Mouse (Mus musculus): ENCODE measurements at regions not wholly inside any gene's neighbourhood (a gene's known extent, or its start where the extent isn't known, plus 50 kb on each side); places are given as distances from the start of the nearest gene placed in this dataset.
A peak's percentile ranks its signal among the peaks of the same experiment; 100 is the strongest.

- ATAC-seq = no peak
Measured at GRCm38 (mm10) chr10:37368997-37369679, 230.4 kb upstream of the Marcks start.

DNA sequence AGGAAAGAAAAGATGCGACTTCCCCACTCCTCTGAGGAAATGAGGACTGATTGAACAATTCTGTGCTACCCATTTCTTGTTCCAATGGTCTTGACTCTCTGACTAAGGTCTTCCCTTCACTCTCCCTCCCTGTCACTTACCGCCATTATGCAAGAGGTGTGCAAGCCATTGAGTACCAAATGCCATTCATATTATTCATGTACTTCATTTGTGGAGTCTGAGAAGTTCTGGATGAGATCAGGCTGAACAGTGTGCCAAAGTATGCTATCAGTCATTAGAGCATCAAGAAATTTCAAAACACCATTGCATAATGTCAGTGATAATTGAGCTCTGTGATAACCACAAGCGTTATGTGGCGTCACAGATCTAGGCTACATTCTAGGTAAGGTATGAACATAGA lies 229.1 kb upstream of the Marcks start:
- no peak for ATAC-seq

DNA sequence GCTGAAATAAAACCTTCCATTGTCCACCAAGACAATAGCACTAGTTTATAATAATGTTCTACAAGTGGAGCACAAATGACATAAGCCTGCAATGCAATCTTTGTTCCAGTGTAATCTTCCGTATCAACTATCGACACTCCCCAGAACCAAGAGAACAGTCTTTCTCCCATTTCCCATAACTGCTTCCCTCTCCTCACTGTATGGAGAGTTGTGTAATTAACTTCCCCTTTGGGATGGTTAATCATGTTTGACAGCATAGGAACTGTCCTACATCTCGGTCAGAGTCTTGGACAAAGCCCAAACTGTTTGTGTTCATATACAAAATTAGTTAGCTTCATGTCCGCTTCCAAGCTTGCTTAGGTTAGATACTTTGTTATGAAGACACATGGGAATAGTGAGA lies 225.8 kb upstream of the Marcks start:
- ATAC-seq = no peak

DNA sequence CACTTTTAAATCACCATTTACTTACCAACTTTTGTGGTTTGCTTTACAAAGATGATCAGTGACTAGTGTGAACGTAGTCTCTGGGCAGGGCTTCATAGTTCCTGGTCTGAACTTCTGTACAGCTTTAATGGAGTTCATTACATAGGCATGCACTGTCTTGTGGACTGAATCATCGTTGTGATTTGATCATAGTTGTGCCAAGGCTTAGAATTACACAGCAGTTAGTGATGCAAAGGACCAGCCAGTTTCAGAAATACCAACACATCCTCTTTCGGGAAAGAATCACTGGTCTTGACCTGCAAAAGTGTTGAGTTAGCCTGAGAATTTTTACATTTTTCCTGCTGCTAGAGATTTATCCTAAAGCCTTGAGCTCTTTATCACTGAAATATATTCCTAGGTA lies 222.3 kb upstream of the Marcks start:
- ATAC-seq = no peak

DNA sequence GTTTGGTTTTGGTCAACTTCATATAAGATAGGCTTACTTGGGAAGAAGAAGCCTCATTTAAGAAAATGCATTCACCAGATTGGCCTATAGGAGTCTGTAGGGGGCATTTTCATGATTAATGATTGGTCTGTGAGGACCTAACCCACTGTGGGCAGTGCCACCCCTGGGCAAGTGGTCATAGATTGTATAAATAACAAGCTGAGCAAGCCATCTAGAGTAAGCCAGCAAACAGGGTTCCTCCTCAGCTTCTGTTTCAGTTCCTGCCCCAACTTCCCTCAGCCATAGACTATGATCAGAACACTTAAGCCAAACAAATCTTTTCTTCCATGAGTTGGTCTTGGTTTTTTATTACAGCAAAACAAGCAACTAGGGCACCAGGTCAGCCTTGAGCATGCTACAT lies 220.2 kb upstream of the Marcks start:
- ATAC-seq = no peak

GRCm38 (mm10) chr10:37358334-37358733 lies 219.6 kb upstream of the Marcks start:
- ATAC-seq = no peak

- no peak for ATAC-seq
Measured at GRCm38 (mm10) chr10:37357304-37358060, 218.8 kb upstream of the Marcks start.

- ATAC-seq = no peak
Measured at GRCm38 (mm10) chr10:37349261-37349660, 210.5 kb upstream of the Marcks start.

GRCm38 (mm10) chr10:37348416-37348815 lies 209.7 kb upstream of the Marcks start:
- no peak for ATAC-seq

DNA sequence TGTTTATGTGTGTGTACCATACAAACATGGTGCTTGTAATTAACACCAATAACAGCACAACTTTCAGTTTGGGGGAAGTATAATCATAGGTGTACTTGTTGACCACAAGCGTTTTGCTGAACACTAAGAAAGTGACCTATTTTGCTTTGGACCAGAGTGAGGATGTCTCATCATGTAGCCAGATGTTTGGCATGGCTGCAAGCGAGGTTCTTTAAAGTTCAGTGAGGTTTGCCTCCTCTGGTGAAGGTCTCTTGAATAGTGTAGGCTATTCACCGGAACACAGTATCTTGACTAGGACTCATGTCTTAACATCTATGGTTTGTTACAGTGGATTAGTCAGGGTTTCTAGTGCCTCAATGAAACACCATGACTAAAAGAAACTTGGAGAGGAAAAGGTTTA lies 208.9 kb upstream of the Marcks start:
- no peak for ATAC-seq

DNA sequence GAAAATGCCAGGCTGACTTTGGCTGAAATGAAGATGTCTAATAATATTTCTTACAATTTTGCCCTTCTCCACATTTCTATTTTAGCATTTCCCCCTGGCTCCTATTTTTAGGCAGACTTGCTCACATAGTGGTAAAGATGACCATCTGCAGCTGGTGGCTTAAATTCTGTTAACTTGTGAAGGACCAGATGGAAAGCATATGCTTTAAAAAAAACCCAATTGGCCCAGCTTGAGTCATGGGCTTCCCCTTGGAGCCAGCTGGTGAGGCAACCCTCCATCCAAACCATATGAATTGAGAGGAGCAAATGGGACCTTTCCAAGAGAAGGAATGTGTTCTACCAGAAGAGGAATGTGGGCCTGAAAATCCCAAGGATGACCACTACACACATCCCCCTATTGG lies 204.0 kb upstream of the Marcks start:
- no peak for ATAC-seq

DNA sequence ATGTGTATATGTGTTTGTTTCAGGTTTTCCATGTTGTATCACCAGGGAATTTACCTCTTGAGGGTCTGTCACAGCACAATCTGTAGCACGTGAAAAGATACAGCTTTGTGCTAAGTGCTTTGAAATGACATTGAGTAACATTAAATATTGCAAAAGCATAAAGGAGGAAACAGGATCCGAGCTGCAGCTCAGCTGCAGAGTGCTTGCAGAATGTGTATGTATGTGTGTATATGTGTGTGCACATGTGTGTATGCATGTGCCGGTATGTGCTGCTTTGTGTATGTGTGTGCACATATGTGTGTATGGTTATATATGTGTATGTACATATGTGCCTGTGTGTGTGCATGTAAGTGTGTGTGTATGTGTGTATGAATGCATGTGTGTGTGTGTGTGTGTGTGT lies 200.9 kb upstream of the Marcks start:
- ATAC-seq = no peak

- ATAC-seq = peak; percentile 22
Measured at GRCm38 (mm10) chr10:37338073-37338912, 199.6 kb upstream of the Marcks start.

DNA sequence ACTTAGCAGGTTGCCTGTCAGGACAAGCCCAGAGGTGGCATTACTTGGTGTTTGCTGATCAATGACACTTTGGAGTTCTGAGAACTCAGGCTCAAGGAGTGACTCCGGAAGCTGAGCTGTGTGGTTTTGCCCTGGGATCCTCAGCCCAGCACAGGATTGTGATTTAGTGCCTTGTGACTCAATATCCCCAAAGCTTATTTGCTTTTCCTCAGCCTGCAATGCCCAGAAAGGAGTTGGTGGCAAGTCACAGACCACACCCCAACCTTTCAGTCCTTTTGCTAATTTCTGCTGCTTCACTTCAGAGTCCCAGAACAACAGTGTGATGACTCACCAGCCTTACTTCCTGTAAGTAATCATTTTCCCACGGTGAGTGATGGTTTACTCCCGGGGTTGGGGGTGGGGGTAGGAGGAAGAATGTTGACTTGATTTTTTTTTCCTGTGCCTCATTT lies 198.5 kb upstream of the Marcks start:
- ATAC-seq = peak; percentile 90

- ATAC-seq = no peak
Measured at GRCm38 (mm10) chr10:37335148-37335547, 196.4 kb upstream of the Marcks start.

GRCm38 (mm10) chr10:37326168-37326534 lies 187.4 kb upstream of the Marcks start:
- no peak for ATAC-seq

- ATAC-seq = no peak
Measured at GRCm38 (mm10) chr10:37325514-37326167, 186.9 kb upstream of the Marcks start.

DNA sequence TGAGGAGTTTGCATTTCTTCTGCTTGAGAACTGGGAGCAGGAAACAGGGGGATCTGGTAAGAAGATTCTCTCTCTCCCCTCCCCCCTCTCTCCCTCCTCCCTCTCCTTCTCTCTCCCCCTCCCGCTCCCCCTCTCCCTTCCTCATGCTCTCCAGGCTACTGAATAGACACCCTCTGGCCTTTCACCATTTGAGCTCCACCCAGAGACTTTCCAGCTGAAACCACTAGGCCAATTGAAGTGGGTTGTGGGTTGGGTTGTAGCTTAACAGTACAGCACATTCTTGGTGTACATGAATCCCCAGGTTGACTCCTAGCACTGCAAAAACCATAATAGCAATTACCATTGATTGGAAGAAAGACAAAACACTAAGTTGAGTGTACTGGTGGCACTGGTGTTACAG lies 185.0 kb upstream of the Marcks start:
- ATAC-seq = no peak

GRCm38 (mm10) chr10:37322809-37323208 lies 184.1 kb upstream of the Marcks start:
- no peak for ATAC-seq

DNA sequence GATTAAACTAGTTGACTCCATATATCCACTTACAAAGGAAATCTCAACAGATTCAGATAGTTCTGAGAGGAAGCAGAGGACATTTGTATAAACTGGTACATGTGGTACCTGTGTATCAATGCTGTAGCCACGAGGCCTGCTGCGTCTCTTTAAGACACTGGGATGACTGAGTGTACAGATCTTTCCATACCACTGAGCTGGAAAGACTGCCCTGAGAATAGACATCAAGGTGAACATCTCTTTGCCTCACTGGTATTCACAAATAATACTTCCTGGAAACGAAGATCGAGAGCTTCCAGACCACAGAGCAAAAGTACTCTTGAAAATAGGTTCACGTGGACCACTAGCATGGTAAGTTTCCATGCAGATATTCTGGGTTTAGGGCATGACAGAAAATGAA lies 183.6 kb upstream of the Marcks start:
- no peak for ATAC-seq

DNA sequence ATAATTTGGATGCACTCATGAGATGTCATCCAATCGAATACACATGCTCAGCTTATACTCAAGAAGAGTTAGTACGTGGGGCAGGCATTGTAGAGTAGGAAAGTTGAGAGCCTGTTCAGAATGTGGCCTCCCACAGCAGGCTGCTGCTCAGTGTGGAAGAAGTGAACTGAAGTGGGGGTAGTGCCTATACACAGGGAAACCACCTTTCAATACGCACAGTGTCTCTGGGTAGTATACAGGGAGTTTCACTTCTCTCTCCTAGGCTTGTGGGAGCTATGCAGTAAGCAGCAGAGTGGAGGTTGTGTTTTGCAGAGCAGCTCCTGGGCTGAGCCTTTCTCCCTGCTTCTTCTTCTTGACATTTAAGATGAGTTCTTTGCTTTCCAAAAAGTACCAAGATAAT lies 182.5 kb upstream of the Marcks start:
- peak; percentile 92 for ATAC-seq

DNA sequence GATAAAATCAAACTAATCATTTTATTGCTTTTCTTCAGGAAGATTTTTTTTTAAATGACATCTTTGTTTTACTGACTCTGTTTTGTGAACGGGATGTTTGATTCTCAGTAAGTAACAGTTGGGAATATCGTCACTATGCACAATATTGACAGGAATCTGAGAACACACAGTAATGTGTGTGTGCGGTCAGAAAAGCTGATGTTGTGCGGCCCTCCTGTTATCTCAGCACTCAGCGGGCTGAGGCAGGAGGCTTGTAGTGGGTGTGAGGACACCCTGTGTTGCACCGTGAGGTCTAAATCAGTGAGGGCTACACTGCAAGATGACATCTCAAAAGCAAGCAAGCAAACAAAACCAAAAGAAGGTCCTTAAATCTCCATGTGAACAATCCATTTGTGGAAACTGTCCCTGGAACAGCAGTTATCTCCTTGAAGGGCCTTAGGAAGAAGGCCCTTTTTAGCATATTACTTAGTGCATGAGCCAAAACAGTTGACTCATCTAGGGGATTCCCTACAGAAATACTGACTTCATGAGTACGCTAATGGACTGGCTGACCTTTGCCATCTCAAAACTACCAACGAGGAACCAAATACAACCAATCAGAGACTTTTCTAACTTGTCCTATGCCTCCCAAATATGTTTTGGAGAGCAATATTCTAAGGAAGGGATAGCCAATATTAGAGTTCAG lies 181.2 kb upstream of the Marcks start:
- peak; percentile 57 for ATAC-seq

Measured in CD4-positive, CD25-positive, alpha-beta regulatory T cell, adult 4 months (primary cell).